Mouse (Mus musculus) heart, adult 18-20 months (tissue): ENCODE data around the gene Ngf. TPM values are rescaled to one million over a fixed set of nuclear protein-coding genes. Genes with fewer than 3 reads are reported as not detected.

Experiments used
- DNase-seq, 2 experiments: peaks; one replicate each; pipeline ENCODE4 v3.0.0; 2021 to 2022; ENCODE audit warnings: mixed read lengths in 1 of 2
- long read RNA-seq, 2 experiments: library from polyadenylated mRNA; stranded (forward); transcript quantifications; one replicate each; pipeline ENCODE4 v2.0.0; 2021
- total RNA-seq, 2 experiments: library from RNA; stranded (reverse); gene quantifications; 2 replicates each; pipeline ENCODE4 v1.2.3; 2021

Gene Ngf
- 1 to 10 TPM; 3.4 to 3.9 TPM for total RNA-seq
- long read RNA-seq, experiment 1, partial matches to known transcripts, result 0 of 2 reads
- long read RNA-seq, experiment 1, other reads (novel, unspliced or antisense), result 1 of 2 reads
- long read RNA-seq, experiment 2, partial matches to known transcripts, result 0 of 2 reads
- long read RNA-seq, experiment 2, other reads (novel, unspliced or antisense), result 2 of 2 reads

- peak; percentile 79 for DNase-seq
Observed at GRCm38 (mm10) chr3:102469713-102470448, at the start of gene Ngf. TSS of gene Ngf (plus strand) at chr3:102469919.

GRCm38 (mm10) chr3:102445567-102445966 is 24.2 kb upstream of the Ngf start:
- DNase-seq, result peak; percentile 89 to 90

GRCm38 (mm10) chr3:102446691-102447090 is 23.0 kb upstream of the Ngf start:
- peak; percentile 38 to 60 for DNase-seq

GRCm38 (mm10) chr3:102454566-102454965 is 15.2 kb upstream of the Ngf start:
- DNase-seq, result peak; percentile 29 to 51

GRCm38 (mm10) chr3:102460528-102460927 is 9.2 kb upstream of the Ngf start:
- DNase-seq, result peak in 1 of 2 experiments; percentile 12

- peak in 1 of 2 experiments; percentile 5 for DNase-seq
Observed at GRCm38 (mm10) chr3:102460986-102461385, 8.7 kb upstream of the Ngf start.

GRCm38 (mm10) chr3:102462703-102463336 is 6.9 kb upstream of the Ngf start:
- DNase-seq, result no peak

GRCm38 (mm10) chr3:102463339-102463738 is 6.4 kb upstream of the Ngf start:
- no peak for DNase-seq

GRCm38 (mm10) chr3:102466587-102466986 is 3.1 kb upstream of the Ngf start:
- DNase-seq, result peak; percentile 63 to 85

GRCm38 (mm10) chr3:102467121-102467520 is 2.6 kb upstream of the Ngf start:
- no peak for DNase-seq

- DNase-seq, result no peak
Observed at GRCm38 (mm10) chr3:102471251-102471650, 1.5 kb downstream of the Ngf start.

GRCm38 (mm10) chr3:102471799-102472198 is 2.1 kb downstream of the Ngf start:
- no peak for DNase-seq

GRCm38 (mm10) chr3:102474275-102475155 is 4.8 kb downstream of the Ngf start:
- DNase-seq, result no peak

GRCm38 (mm10) chr3:102477917-102478694 is 8.4 kb downstream of the Ngf start:
- DNase-seq, result peak in 1 of 2 experiments; percentile 22

GRCm38 (mm10) chr3:102490393-102491123 is 20.8 kb downstream of the Ngf start:
- DNase-seq, result no peak

GRCm38 (mm10) chr3:102498113-102498512 is 28.4 kb downstream of the Ngf start:
- DNase-seq, result no peak

GRCm38 (mm10) chr3:102498931-102499330 is 29.2 kb downstream of the Ngf start:
- DNase-seq, result no peak

- DNase-seq, result peak in 1 of 2 experiments; percentile 27
Observed at GRCm38 (mm10) chr3:102500031-102500430, 30.3 kb downstream of the Ngf start.

GRCm38 (mm10) chr3:102501186-102501585 is 31.5 kb downstream of the Ngf start:
- no peak for DNase-seq

- DNase-seq, result no peak
Observed at GRCm38 (mm10) chr3:102505129-102505528, 35.4 kb downstream of the Ngf start.

GRCm38 (mm10) chr3:102506061-102506460 is 36.3 kb downstream of the Ngf start:
- DNase-seq, result no peak
